Mouse (Mus musculus) granulocyte monocyte progenitor cell, adult 5-6 weeks (primary cell): ENCODE data around the gene Arl10. TPM values are rescaled to one million over a fixed set of nuclear protein-coding genes. Genes with fewer than 3 reads are reported as not detected.
"Not testable (repeated sequence)": the region's sequence is repeated elsewhere in the genome, so short reads cannot be mapped to it uniquely, and the experiment has no call there.

Source experiments
- ATAC-seq: replicated peaks from 2 replicates; pipeline ENCODE4 v1.8.0; 2016; ENCODE audit warnings: mild to moderate bottlenecking, moderate TSS enrichment, inconsistent platforms; ENCODE audit not compliant: poor library complexity, severe bottlenecking
- total RNA-seq, 2 experiments: library from RNA; stranded (forward) in 1 of 2; stranded (reverse) in 1 of 2; fragments of 200-712, 200-1000 nt in 1 of 2; fragments of >200 nt in 1 of 2; fragmentation: Nextera tagmentation in 1 of 2; gene quantifications; 2 replicates each; pipeline ENCODE4 v1.2.3; 2014 to 2017

Gene Arl10
- total RNA-seq, 2 experiments from 2014 or later, result 12.1 to 24.0 TPM

DNA sequence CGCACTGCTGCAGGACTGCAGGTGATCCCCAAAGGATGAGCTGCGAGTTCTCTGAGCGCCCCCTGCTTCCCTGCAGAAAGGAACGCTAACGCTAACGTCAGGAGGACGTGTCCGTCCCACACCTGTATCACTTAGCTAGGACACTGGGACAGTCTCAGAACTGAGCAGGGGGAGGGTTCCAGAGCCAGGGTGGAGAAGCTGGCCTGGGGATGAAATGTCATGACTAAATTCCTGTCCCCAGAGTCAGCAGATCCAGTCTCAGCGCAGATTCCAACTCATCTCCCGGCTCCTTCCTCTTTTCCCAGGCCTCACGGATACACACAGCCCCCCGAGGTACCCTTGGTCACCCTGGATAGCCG, 35.8 kb downstream of the Arl10 start:
- peak; percentile 27 for ATAC-seq

DNA sequence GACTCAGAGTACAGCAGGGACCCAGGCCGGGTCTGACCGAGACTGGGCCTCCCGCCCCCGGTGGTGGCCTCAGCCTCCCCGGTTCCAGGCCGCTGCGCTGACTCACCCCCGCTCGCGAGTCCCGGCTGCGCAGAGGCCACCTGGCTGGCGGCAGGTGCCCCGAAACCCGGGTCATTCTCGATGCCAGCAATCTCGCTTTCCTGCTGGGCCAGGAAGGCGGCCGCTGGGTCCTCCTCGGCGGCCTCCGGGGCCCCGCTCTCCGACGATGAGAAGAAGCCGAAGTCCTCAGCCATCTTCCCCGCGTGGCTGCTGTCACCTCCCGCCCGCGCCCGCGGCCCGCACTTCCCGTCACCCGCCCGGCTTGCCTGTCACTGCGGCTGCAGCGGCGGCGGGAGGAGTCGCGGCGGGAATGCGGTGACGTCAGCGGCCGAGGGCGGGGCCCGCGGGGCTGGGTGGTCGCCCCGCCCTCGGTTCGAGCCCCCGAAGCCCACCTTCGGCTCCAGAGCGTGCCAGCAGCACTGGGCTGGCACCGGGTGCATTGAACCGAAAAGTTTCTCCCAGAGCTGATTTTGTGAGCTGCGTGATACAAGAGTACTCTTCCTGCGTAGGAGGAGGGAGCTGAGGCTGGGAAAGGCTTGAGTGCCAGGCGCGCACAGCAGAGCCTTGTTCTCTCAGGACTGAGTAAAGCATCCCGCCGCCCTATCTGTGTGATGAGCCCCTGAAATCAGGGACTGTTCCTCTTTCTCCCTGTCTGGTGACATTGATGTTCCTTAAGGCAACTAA, 36.3 kb downstream of the Arl10 start, which contains the start of gene Cltb:
Gene Cltb, minus strand, starts transcription at position 373 of the 783 bp plus-strand sequence.
- ATAC-seq, result peak; percentile 80

DNA sequence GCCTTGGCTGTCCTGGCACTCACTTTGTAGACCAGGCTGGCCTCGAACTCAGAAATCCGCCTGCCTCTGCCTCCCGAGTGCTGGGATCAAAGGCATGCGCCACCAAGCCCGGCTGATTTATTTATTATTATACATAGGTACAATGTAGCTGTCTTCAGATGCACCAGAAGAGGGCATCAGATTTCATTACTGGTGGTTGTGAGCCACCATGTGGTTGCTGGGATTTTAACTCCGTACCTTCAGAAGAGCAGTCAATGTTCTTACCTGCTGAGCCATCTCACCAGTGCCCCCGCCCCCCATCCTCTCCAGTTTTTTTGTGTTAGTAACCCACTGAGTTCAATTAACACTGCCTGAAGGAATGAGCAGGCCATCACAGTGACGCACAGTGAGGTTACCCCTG, 38.3 kb downstream of the Arl10 start:
- ATAC-seq, result not testable (repeated sequence)

DNA sequence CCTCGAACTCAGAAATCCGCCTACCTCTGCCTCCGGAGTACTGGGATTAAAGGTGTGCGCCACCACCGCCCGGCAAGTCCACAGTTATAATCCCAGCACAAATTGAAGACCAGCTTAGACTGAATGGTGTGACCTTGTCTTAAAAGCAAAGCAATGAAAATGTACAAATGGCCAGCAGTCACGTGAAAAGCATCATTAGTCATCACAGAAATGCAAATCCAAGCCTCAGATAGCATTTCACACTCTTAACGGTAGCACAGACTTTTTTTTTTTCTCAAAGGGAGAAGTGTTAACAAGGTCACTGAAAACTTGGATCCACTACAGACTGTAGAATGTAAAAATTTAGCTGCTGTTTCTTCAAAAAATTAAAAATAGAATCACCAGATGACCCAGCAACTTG, 41.5 kb downstream of the Arl10 start:
- no peak for ATAC-seq

DNA sequence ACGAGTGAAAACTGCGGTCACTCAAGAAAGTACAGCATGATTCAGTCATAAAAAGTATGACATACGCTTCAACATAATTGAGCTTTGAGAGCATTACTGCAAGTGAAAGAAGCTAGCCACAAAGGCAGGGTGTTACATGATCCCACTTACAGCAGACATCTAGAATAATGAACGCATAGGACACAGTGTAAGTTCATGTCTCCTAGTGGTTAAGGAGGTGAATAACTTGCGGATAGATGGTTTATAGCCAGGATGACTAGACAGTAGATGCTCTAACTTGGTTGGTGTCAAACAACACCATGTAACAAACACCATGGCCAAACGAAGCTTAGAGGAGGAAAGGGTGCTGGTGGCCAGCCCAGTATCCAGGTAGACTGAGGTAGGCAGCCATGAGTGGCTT, 42.2 kb downstream of the Arl10 start:
- ATAC-seq, result peak; percentile 29; the same call in 1 of the 2 replicates

DNA sequence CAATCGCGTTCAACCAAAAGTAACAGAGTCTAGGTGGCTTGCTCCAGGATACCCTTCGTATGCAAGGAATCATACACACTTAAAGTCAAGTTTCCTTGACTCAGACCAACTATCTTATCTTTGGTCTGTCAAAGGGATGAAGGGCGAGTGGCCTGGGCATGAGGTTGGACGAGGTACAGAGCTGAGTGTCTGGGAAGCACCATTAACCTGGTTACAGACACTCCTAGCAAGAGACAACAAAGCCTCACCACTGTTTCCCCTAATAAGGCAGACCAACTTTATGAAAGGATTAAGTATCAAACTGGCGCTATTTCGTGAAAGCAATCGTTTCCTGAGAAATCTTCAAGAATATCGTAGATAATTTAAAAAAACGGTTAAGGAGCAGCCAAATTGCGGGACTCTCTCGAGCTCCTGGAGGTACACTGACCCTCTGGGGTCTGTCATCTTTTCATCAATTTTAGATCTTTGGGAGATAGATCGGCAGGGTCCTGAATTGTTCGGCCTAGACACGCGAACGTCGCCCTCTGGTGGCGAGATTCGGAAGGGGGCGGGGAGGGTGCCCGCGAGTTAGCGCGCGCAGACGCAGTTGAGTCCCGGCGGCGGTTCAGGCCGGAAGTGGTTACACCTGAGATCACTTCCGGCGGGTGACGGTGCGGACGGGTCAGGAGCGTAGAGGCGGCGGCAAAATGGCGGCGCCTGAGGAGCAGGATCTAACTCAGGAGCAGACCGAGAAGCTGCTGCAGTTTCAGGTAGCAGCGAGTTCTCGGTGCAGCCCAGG, 46.5 kb downstream of the Arl10 start, which contains the start of gene Faf2:
Gene Faf2, plus strand, starts transcription at position 630 of the 778 bp plus-strand sequence.
- ATAC-seq, result peak; percentile 95

DNA sequence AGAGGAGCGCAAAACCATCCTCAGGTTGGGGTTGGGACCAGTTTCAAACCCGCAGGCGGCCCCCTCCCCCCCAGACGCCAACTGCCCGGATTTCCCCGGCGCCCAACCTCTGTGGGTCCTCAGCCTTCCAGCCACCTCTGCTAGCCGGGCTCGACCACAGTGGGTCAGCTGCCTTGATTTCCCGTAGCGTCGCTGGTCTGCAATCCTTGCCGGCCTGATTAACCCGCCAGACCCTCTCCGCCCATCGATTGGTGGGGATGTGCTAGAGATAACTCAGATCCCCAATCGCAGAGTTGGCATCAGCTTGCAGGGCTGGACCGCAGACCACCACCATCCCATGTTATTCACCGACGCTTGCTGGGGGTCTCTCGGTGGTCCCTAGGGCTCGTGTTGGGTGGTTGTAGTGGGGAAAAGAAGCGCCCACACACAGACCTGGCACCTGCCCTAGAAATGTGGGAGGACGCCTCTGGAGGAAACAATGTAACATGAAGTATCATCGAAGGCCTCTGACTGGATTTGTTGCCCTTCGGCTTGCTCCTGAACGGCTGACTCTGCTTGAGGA, 47.2 kb downstream of the Arl10 start:
- peak; percentile 24 for ATAC-seq

DNA sequence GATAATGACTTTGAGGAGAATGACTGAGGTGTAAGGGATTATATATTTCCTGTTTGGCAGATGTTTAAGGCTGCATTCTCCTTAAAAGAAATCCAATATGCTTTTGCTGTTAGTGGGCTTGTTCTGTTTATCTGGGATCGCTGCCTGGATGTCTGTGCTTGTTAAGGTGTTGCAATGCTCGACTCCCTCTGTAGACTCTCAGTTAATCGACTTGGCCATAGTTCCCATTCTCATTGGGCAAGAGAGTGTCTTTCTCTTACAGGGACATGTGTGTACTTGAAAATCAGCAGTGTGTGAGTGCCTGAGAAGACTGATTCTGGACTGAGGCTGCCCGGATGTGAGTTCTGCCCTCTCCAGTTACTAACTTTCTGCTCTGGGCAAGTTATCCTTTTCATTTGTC, 54.3 kb downstream of the Arl10 start:
- ATAC-seq, result no peak

Other genes with a start within 250 kb of the Arl10 start
- gene Cplx2, start 203.7 kb upstream of the Arl10 start, total RNA-seq (2014; fragmentation: Nextera tagmentation), result not detected in 2 replicates
- not detected in 2 replicates for gene Cplx2, start 203.7 kb upstream of the Arl10 start, total RNA-seq (2017)
- 22.1 and 26.7 TPM in 2 replicates for gene Thoc3, start 106.2 kb upstream of the Arl10 start, total RNA-seq (2014; fragmentation: Nextera tagmentation)
- 42.0 and 57.2 TPM in 2 replicates for gene Thoc3, start 106.2 kb upstream of the Arl10 start, total RNA-seq (2017)
- 10.6 and 16.1 TPM in 2 replicates for gene Simc1, start 71.2 kb upstream of the Arl10 start, total RNA-seq (2014; fragmentation: Nextera tagmentation)
- 6.3 and 7.5 TPM in 2 replicates for gene Simc1, start 71.2 kb upstream of the Arl10 start, total RNA-seq (2017)
- 58.0 and 65.9 TPM in 2 replicates for gene 4833439L19Rik, start 9.6 kb upstream of the Arl10 start, total RNA-seq (2014; fragmentation: Nextera tagmentation)
- gene 4833439L19Rik, start 9.6 kb upstream of the Arl10 start, total RNA-seq (2017), result 27.7 and 30.9 TPM in 2 replicates
- gene Nop16, start 15.1 kb downstream of the Arl10 start, total RNA-seq (2014; fragmentation: Nextera tagmentation), result 90.9 and 122 TPM in 2 replicates
- 101 and 118 TPM in 2 replicates for gene Nop16, start 15.1 kb downstream of the Arl10 start, total RNA-seq (2017)
- gene Higd2a, start 15.2 kb downstream of the Arl10 start, total RNA-seq (2014; fragmentation: Nextera tagmentation), result 111 and 118 TPM in 2 replicates
- gene Higd2a, start 15.2 kb downstream of the Arl10 start, total RNA-seq (2017), result 36.5 and 67.4 TPM in 2 replicates
- 4.5 and 6.6 TPM in 2 replicates for gene Cltb, start 36.3 kb downstream of the Arl10 start, total RNA-seq (2014; fragmentation: Nextera tagmentation)
- 7.8 and 12.3 TPM in 2 replicates for gene Cltb, start 36.3 kb downstream of the Arl10 start, total RNA-seq (2017)
- 30.4 and 43.7 TPM in 2 replicates for gene Faf2, start 46.8 kb downstream of the Arl10 start, total RNA-seq (2014; fragmentation: Nextera tagmentation)
- 40.0 and 47.6 TPM in 2 replicates for gene Faf2, start 46.8 kb downstream of the Arl10 start, total RNA-seq (2017)
- gene Rnf44, start 118.9 kb downstream of the Arl10 start, total RNA-seq (2014; fragmentation: Nextera tagmentation), result 64.2 and 82.0 TPM in 2 replicates
- 12.2 and 12.3 TPM in 2 replicates for gene Rnf44, start 118.9 kb downstream of the Arl10 start, total RNA-seq (2017)
- not detected in 2 replicates for gene Cdhr2, start 126.4 kb downstream of the Arl10 start, total RNA-seq (2014; fragmentation: Nextera tagmentation)
- not detected in 2 replicates for gene Cdhr2, start 126.4 kb downstream of the Arl10 start, total RNA-seq (2017)
- not detected in 2 replicates for gene Gprin1, start 174.9 kb downstream of the Arl10 start, total RNA-seq (2014; fragmentation: Nextera tagmentation)
- not detected in 2 replicates for gene Gprin1, start 174.9 kb downstream of the Arl10 start, total RNA-seq (2017)
- not detected in 2 replicates for gene Sncb, start 191.6 kb downstream of the Arl10 start, total RNA-seq (2014; fragmentation: Nextera tagmentation)
- gene Sncb, start 191.6 kb downstream of the Arl10 start, total RNA-seq (2017), result not detected in 2 replicates
- gene Eif4e1b, start 209.0 kb downstream of the Arl10 start, total RNA-seq (2014; fragmentation: Nextera tagmentation), result not detected in 2 replicates
- not detected in 2 replicates for gene Eif4e1b, start 209.0 kb downstream of the Arl10 start, total RNA-seq (2017)
- gene Tspan17, start 214.4 kb downstream of the Arl10 start, total RNA-seq (2014; fragmentation: Nextera tagmentation), result 1.4 and 5.6 TPM in 2 replicates
- gene Tspan17, start 214.4 kb downstream of the Arl10 start, total RNA-seq (2017), result 0.31 TPM in 1 of 2 replicates, not detected in the other